Mouse (Mus musculus) hindbrain, postnatal 0 days (tissue): ENCODE measurements at regions not wholly inside any gene's neighbourhood (a gene's known extent, or its start where the extent isn't known, plus 50 kb on each side); places are given as distances from the start of the nearest gene placed in this dataset.
"Not testable (repeated sequence)": the region's sequence is repeated elsewhere in the genome, so short reads cannot be mapped to it uniquely, and the experiment has no call there.

Experiments used
- ATAC-seq: fragments of 200-750 bp; cut with Nextera tagmentation; 2 replicates; pipeline ENCODE4 v1.8.0; 2017; ENCODE audit warnings: mild to moderate bottlenecking, moderate TSS enrichment, moderate library complexity
- DNase-seq: peaks from one replicate; pipeline ENCODE4 v3.0.0-alpha.2; 2015; ENCODE audit warnings: low spot score
- H3K27ac ChIP-seq: fragments of 300-500 bp; sonication (generic); 2 replicates; pipeline ENCODE4 v1.5.1; 2014; ENCODE audit warnings: mild to moderate bottlenecking
- H3K27me3 ChIP-seq: fragments of 300-500 bp; sonication (generic); 2 replicates; pipeline ENCODE4 v1.6.1; 2014; ENCODE audit warnings: low read length, mixed read lengths; ENCODE audit not compliant: insufficient read depth
- H3K36me3 ChIP-seq: fragments of 300-500 bp; sonication (generic); 2 replicates; pipeline ENCODE4 v1.6.1; 2014; ENCODE audit warnings: low read length, mixed read lengths; ENCODE audit not compliant: insufficient read depth
- H3K4me1 ChIP-seq: fragments of 300-500 bp; sonication (generic); 2 replicates; pipeline ENCODE4 v1.6.1; 2014; ENCODE audit warnings: antibody characterized with exemption, low read length, mixed read lengths; ENCODE audit not compliant: insufficient read depth
- H3K4me2 ChIP-seq: fragments of 300-500 bp; sonication (generic); 2 replicates; pipeline ENCODE4 v1.6.1; 2014; ENCODE audit warnings: low read depth, mild to moderate bottlenecking, low read length, moderate library complexity, mixed read lengths
- H3K4me3 ChIP-seq: fragments of 300-500 bp; sonication (generic); 2 replicates; pipeline ENCODE4 v1.5.1; 2014; ENCODE audit warnings: low read length
- H3K9ac ChIP-seq: fragments of 300-500 bp; sonication (generic); replicated peaks from 2 replicates; pipeline ENCODE4 v1.6.1; 2014; ENCODE audit warnings: mild to moderate bottlenecking, low read length, moderate library complexity, mixed read lengths
- H3K9me3 ChIP-seq: fragments of 300-500 bp; sonication (generic); 2 replicates; pipeline ENCODE4 v1.6.1; 2016; ENCODE audit warnings: low read length, mixed read lengths
- CTCF ChIP-seq: IDR thresholded peaks from 2 replicates; pipeline ENCODE4 v1.5.1; 2016; ENCODE audit warnings: antibody characterized with exemption, control low read depth, low read depth
- WGBS: fragments of 180-500 bp; shearing (Covaris S2); extraction: QIAGEN DNeasy Blood & Tissue Kit; methylation state at CpG from one replicate; pipeline ENCODE4 v1.1.7; 2014; 5-methylcytosine and 5-hydroxymethylcytosine counted together

DNA sequence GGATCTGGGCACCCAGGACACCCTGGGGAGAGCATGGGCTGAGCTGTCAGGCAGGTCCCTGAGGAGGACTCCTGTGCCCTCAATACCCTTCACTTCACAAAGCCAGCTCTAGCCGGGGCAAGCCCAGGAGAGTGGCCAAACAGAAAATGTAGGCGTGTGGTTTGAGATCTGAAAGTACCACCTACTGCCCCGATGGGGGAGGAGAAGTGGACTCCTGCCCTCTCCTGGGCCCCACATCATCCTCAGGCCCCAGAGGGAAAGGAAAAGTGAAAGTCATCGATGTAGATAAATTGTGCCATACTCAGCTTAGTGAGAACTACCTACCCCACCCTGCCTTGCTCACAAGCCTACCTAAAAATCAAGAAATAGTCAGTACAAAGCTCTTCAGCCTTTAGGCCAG is 69.7 kb downstream of the Vcpkmt start:
- no peak for DNase-seq
- H3K4me2 ChIP-seq, result no peak overlapping the region
- no peaks in the 10 kb centered on the region for H3K4me1 ChIP-seq
- WGBS, result 72% methylated on average over 4 of the region's 4 CpGs
- no peak for TF ChIP-seq CTCF
- H3K27ac ChIP-seq, result no peak overlapping the region
- H3K9ac ChIP-seq, result no peak overlapping the region
- H3K4me3 ChIP-seq, result no peak overlapping the region
- no peaks in the 10 kb centered on the region for H3K9me3 ChIP-seq
- no peaks in the 10 kb centered on the region for H3K27me3 ChIP-seq
- no peak for ATAC-seq
- H3K36me3 ChIP-seq, result no peaks in the 10 kb centered on the region

- TF ChIP-seq CTCF, result no peak
- H3K4me2 ChIP-seq, result no peak overlapping the region
- H3K4me1 ChIP-seq, result no peaks in the 10 kb centered on the region
- no peak overlapping the region for H3K4me3 ChIP-seq
- WGBS, result 15% methylated on average over 4 of the region's 4 CpGs
- no peak overlapping the region for H3K9ac ChIP-seq
- no peak for DNase-seq
- no peaks in the 10 kb centered on the region for H3K36me3 ChIP-seq
- H3K9me3 ChIP-seq, result no peaks in the 10 kb centered on the region
- H3K27ac ChIP-seq, result no peak overlapping the region
- no peaks in the 10 kb centered on the region for H3K27me3 ChIP-seq
- 0 out of 2 replicates have a peak, but pooled peaks have one; percentile 43 for ATAC-seq
Measured at GRCm38 (mm10) chr12:69510736-69511135, 72.1 kb downstream of the Vcpkmt start.

GRCm38 (mm10) chr12:69509180-69509579 is 73.6 kb downstream of the Vcpkmt start:
- not testable (repeated sequence) for H3K36me3 ChIP-seq, ATAC-seq, H3K4me2 ChIP-seq

GRCm38 (mm10) chr12:69507906-69508305 is 74.9 kb downstream of the Vcpkmt start:
- H3K36me3 ChIP-seq, result no peaks in the 10 kb centered on the region
- 91% methylated on average over 6 of the region's 6 CpGs for WGBS
- H3K4me3 ChIP-seq, result no peak overlapping the region
- H3K4me1 ChIP-seq, result peaks cover 2% of the 10 kb centered on the region; the same call in 1 of the 2 replicates
- no peaks in the 10 kb centered on the region for H3K27me3 ChIP-seq
- no peak for DNase-seq
- no peak overlapping the region for H3K4me2 ChIP-seq
- no peak overlapping the region for H3K9ac ChIP-seq
- no peak for ATAC-seq
- H3K27ac ChIP-seq, result no peak overlapping the region
- no peaks in the 10 kb centered on the region for H3K9me3 ChIP-seq
- TF ChIP-seq CTCF, result no peak

More at GRCm38 (mm10) chr12:69509180-69509579, 73.6 kb downstream of the Vcpkmt start:
- H3K4me1 ChIP-seq, H3K9me3 ChIP-seq, H3K4me3 ChIP-seq, DNase-seq, H3K27me3 ChIP-seq, H3K27ac ChIP-seq, H3K9ac ChIP-seq: not testable (repeated sequence)
- 60% methylated on average over 1 of the region's 1 CpGs for WGBS

DNA sequence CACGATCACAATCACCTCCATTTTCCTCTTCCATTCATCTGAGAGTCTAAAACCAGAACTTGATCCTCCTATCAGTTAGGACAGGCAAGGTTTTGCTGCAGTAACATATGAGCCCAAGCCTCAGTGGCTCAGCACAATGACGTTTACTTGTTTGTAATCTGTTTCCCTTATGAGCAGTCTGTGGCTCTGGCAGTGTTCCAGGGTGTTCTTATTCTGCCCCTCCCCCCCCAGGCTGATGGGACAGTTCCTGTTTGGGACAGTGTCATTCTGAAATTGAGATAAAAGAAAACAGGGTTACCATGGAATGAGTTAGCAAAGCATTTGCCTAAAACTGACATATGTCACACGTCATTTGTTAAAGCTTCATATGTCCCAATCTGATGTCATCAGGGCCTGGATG is 75.5 kb downstream of the Vcpkmt start:
- Histone ChIP-seq H3K27ac (no peak overlapping the region), H3K4me2 (no peak overlapping the region), H3K36me3 (no peaks in the 10 kb centered on the region), H3K9me3 (no peaks in the 10 kb centered on the region), H3K9ac (no peak overlapping the region), H3K27me3 (no peaks in the 10 kb centered on the region), H3K4me1 (peaks cover 8% of the 10 kb centered on the region), H3K4me3 (no peak overlapping the region)
- DNase-seq (no peak), ATAC-seq (no peak)
- 66% methylated on average over 3 of the region's 3 CpGs for WGBS
- no peak for TF ChIP-seq CTCF

DNA sequence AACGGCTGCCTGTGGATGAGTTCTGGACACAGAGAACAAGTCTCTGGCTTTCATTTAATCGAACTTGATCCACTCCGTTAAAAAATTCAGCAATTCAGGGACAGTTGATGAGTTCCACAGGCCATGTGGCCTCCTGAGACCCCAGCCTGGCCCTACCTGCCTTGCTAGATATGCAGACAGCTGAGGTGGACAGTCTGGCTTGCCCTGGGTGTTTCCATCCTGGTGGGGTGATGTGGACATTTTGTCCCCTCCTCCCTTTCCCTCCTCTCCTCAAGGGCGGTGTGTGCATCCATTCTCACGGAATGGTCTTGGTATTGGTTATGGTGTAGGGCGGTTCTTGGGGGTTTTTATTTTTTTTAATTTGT is 80.1 kb downstream of the Vcpkmt start:
- WGBS, result 75% methylated on average over 6 of the region's 6 CpGs
- H3K27me3 ChIP-seq, result no peaks in the 10 kb centered on the region
- ATAC-seq, result no peak
- peak overlapping the region; percentile 40 for H3K4me2 ChIP-seq
- DNase-seq, result no peak
- H3K36me3 ChIP-seq, result no peaks in the 10 kb centered on the region
- peaks cover 17% of the 10 kb centered on the region for H3K4me1 ChIP-seq
- no peak for TF ChIP-seq CTCF
- H3K9me3 ChIP-seq, result no peaks in the 10 kb centered on the region
- no peak overlapping the region; the same call in 1 of the 2 replicates for H3K9ac ChIP-seq
- no peak overlapping the region for H3K4me3 ChIP-seq
- H3K27ac ChIP-seq, result peak overlapping the region; percentile 83

DNA sequence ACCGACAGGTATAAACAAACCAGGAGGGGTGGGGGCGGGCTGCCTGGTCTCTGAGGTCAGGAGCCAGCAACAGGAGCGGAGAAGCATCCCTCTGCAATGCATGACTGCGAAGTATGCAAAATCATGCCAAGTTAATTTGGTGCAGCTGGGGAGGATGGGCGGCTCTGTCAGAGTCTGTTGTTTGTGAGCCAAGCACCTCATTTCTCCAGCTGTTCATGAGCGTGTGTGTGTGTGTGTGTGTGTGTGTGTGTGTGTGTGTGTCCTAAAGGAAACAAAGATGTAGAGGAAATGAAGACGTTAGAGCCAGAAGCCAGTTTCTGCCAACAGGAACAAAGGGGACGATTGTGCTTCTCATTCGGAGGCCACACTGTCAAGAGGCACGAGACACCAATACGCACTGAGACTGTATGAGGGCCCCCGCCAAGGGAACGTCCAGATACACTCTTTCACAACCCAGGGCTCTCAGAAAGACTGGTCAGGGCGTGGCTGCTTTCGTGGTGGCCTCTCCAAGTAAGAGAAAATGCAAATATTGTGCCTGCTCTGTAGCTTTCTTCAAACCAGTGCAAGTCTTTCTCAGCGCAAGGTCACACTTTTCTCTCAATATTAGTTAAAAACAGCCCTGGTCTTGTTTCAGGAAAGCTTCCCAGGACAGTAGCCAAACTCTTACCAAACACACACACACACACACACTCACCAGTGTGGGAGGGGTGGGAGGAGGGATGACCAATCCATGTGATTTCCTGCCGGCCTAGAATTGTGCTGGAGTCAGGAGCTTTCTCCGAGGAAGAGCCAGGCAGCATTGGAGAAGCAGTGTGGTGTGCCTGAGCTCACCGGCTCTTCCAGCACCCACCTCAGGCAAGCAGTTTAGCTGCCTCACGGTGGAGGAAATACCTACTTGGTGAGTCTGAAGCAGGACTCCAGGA is 80.8 kb downstream of the Vcpkmt start:
- no peaks in the 10 kb centered on the region for H3K9me3 ChIP-seq
- H3K9ac ChIP-seq, result peak overlapping the region; percentile 24; the same call in 1 of the 2 replicates
- DNase-seq (peak; percentile 84), ATAC-seq (peak; percentile 91)
- peak overlapping the region; percentile 83 for H3K27ac ChIP-seq
- peaks cover 22% of the 10 kb centered on the region for H3K4me1 ChIP-seq
- WGBS, result 8% methylated on average over 20 of the region's 20 CpGs
- H3K27me3 ChIP-seq, result no peaks in the 10 kb centered on the region
- H3K4me3 ChIP-seq, result no peak overlapping the region
- peak overlapping the region; percentile 40 for H3K4me2 ChIP-seq
- no peak for TF ChIP-seq CTCF
- H3K36me3 ChIP-seq, result no peaks in the 10 kb centered on the region
